Mouse (Mus musculus): Measurements from ENCODE around the gene 2810408A11Rik. TPM values are rescaled to one million over a fixed set of nuclear protein-coding genes. Genes with fewer than 3 reads are reported as not detected.
"Not testable (repeated sequence)": the region's sequence is repeated elsewhere in the genome, so short reads cannot be mapped to it uniquely, and the experiment has no call there.

The 2810408A11Rik gene
- polyA plus RNA-seq, 1 experiment: 0.38 TPM

DNA sequence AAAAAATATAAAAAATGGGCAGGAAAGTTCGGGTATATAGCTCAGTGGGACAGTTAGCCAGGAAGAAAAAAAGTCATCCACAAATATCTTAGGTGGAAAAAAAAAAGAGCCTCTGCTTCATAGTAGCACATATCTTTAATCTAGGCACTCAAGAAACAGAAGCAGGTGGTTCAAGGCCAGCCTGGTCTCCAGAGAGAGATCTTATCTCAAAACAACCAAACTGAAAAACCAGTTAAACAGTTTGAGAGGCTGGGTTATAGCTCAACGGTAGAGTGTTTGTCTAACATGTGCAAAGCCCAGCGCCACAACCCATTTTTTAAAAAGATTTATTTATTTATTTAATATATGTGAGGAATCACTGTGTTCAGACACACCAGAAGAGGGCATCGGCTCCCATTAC, 32.3 kb upstream of the 2810408A11Rik start:
- H3K4me3 ChIP-seq (ENCODE audit: insufficient read depth, low read length): no peak overlapping the region
- no peak for TF ChIP-seq CTCF (IDR thresholded peaks at IDR 0.05; ENCODE audit: extremely low read depth, insufficient read depth, low read length)
- TF ChIP-seq POLR2A (IDR thresholded peaks at IDR 0.05; ENCODE audit: extremely low read depth, insufficient read depth, low read length): no peak
- peaks cover 2% of the 10 kb centered on the region; the same call in 1 of the 2 replicates for H3K4me1 ChIP-seq (ENCODE audit: control insufficient read depth, insufficient read depth, low read length)
- H3K27ac ChIP-seq (ENCODE audit: insufficient read depth, low read length): no peak overlapping the region

DNA sequence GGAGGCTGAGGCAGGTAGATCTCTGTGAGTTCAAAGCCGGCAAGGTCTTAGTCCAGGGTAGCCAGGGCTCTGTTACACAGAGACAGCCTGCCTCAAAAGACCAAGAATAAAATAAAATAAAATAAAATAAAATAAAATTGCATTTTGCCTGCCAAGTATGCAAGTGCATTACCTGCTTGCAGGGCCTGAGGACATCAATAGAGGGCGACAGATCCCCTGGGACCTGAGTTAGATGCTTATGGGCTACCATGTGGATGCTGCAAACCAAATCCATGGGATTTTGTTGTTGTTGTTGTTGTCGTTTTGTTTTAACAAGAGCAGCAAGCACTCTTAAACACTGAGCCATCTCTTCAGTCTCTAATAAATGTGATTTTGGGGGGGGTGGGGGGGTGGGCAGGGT, 31.5 kb upstream of the 2810408A11Rik start:
- Histone ChIP-seq H3K4me1 (ENCODE audit: control insufficient read depth, insufficient read depth, low read length) (peaks cover 2% of the 10 kb centered on the region; the same call in 1 of the 2 replicates), H3K4me3 (ENCODE audit: insufficient read depth, low read length) (no peak overlapping the region), H3K27ac (ENCODE audit: insufficient read depth, low read length) (no peak overlapping the region)
- TF ChIP-seq CTCF (IDR thresholded peaks at IDR 0.05; ENCODE audit: extremely low read depth, insufficient read depth, low read length) (0 out of 2 replicates have a peak, but pooled peaks have one; percentile 17), POLR2A (IDR thresholded peaks at IDR 0.05; ENCODE audit: extremely low read depth, insufficient read depth, low read length) (no peak)

DNA sequence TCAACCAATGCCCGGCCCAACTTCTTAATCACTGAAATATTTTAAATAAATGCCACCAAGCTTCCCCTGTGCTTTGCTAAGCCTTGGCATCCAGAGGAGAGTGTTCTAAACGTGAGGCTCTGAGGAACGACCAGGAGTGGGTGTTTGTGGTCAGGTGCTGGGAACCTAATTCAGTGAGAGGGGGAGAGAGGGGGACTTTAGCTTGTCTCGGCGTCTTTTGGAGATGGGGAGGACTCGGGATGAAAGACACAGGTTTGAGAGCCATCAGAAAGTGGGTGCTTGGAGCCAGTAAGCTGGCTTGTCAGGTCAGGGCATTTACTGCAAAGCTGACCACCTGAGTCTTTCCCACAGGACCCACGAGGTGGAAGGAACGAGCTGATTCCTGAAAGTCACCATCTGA, 31.0 kb upstream of the 2810408A11Rik start:
- no peak for TF ChIP-seq CTCF (IDR thresholded peaks at IDR 0.05; ENCODE audit: extremely low read depth, insufficient read depth, low read length)
- no peak for TF ChIP-seq POLR2A (IDR thresholded peaks at IDR 0.05; ENCODE audit: extremely low read depth, insufficient read depth, low read length)
- Histone ChIP-seq H3K4me1 (ENCODE audit: control insufficient read depth, insufficient read depth, low read length) (no peaks in the 10 kb centered on the region), H3K4me3 (ENCODE audit: insufficient read depth, low read length) (no peak overlapping the region), H3K27ac (ENCODE audit: insufficient read depth, low read length) (no peak overlapping the region)

DNA sequence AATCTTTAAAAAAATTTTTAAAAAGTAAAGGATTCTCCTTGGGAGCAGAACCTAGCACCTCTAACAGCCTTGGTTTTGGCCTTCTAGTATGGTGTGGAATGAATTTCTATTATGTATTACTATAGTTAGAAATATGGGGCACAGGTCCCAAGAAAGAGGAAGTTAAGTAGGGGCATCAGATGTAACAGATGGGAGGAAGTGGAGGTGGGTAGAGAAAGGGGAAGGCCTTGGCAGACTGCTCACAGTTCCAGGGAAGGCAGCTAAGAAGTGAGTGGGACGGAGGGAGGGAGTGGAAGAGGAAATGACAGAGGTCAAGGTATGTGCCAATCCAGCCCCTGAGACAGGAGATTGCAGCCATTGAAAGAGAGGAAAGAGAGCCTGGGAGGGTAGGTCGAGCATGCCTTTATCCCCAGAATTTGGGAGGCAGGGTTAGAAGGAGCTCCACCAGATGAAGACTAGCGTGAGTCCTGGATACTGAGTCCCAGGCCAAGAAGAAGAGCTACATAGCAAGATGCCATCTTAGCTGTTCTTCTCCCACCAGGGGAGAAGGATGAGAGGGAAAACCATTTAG, 30.3 kb upstream of the 2810408A11Rik start:
- H3K27ac ChIP-seq (ENCODE audit: insufficient read depth, low read length): no peak overlapping the region
- H3K4me3 ChIP-seq (ENCODE audit: insufficient read depth, low read length): no peak overlapping the region

DNA sequence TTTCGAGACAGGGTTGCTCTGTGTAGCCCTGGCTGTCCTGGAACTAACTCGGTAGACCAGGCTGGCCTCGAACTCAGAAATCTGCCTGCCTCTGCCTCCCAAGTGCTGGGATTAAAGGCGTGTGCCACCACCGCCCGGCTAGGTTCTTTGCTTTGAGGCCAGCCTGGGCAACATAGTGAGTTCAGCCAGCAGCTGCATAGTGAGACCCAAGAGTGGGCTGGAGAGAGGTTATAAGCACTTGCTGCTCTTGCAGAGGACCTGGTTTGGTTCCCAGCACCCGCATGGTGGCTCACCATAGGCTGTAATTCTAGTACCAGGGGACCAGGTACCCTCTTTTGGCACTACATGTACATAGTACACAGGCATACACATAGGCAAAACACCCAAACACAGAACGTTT, 29.4 kb upstream of the 2810408A11Rik start:
- H3K4me1 ChIP-seq (ENCODE audit: control insufficient read depth, insufficient read depth, low read length); H3K27ac ChIP-seq (ENCODE audit: insufficient read depth, low read length); H3K4me3 ChIP-seq (ENCODE audit: insufficient read depth, low read length): not testable (repeated sequence)

More for the DNA sequence above, 30.3 kb upstream of the 2810408A11Rik start:
- TF ChIP-seq POLR2A (IDR thresholded peaks at IDR 0.05; ENCODE audit: extremely low read depth, insufficient read depth, low read length) (no peak), CTCF (IDR thresholded peaks at IDR 0.05; ENCODE audit: extremely low read depth, insufficient read depth, low read length) (no peak)
- no peaks in the 10 kb centered on the region for H3K4me1 ChIP-seq (ENCODE audit: control insufficient read depth, insufficient read depth, low read length)

GRCm38 (mm10) chr11:69929712-69930111, 28.9 kb upstream of the 2810408A11Rik start:
- TF ChIP-seq CTCF (IDR thresholded peaks at IDR 0.05; ENCODE audit: extremely low read depth, insufficient read depth, low read length): no peak
- no peak for TF ChIP-seq POLR2A (IDR thresholded peaks at IDR 0.05; ENCODE audit: extremely low read depth, insufficient read depth, low read length)
- Histone ChIP-seq H3K27ac (ENCODE audit: insufficient read depth, low read length) (no peak overlapping the region), H3K4me1 (ENCODE audit: control insufficient read depth, insufficient read depth, low read length) (no peaks in the 10 kb centered on the region), H3K4me3 (ENCODE audit: insufficient read depth, low read length) (no peak overlapping the region)

DNA sequence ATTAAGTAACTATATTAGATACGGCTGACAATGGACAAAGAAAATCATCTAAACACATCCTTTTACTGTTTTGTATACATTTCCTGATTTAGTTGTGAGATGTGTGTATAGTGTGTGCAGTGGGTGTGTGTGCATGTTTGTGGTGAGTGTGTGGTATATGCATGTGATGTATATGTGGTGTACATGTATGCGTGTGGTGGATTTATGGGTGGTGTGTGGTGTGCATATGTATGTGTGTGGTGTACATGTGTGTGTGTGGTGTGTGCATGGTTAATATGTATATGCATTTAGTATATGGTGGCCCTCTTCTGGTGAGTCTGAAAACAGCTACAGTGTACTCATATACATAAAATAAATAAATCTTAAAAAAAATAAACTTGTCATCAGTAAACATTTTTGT, 26.7 kb upstream of the 2810408A11Rik start:
- TF ChIP-seq CTCF (IDR thresholded peaks at IDR 0.05; ENCODE audit: extremely low read depth, insufficient read depth, low read length) (no peak), POLR2A (IDR thresholded peaks at IDR 0.05; ENCODE audit: extremely low read depth, insufficient read depth, low read length) (no peak)
- no peak overlapping the region for H3K4me3 ChIP-seq (ENCODE audit: insufficient read depth, low read length)
- H3K27ac ChIP-seq (ENCODE audit: insufficient read depth, low read length): no peak overlapping the region
- H3K4me1 ChIP-seq (ENCODE audit: control insufficient read depth, insufficient read depth, low read length): no peaks in the 10 kb centered on the region

- Histone ChIP-seq H3K4me1 (ENCODE audit: control insufficient read depth, insufficient read depth, low read length) (peaks cover 1% of the 10 kb centered on the region), H3K4me3 (ENCODE audit: insufficient read depth, low read length) (no peak overlapping the region), H3K27ac (ENCODE audit: insufficient read depth, low read length) (no peak overlapping the region)
- TF ChIP-seq POLR2A (IDR thresholded peaks at IDR 0.05; ENCODE audit: extremely low read depth, insufficient read depth, low read length): no peak
- TF ChIP-seq CTCF (IDR thresholded peaks at IDR 0.05; ENCODE audit: extremely low read depth, insufficient read depth, low read length): no peak
Measured at GRCm38 (mm10) chr11:69922796-69923195, 22.0 kb upstream of the 2810408A11Rik start.

- Histone ChIP-seq H3K27ac (ENCODE audit: insufficient read depth, low read length) (peak overlapping the region; percentile 26; the same call in 1 of the 2 replicates), H3K4me3 (ENCODE audit: insufficient read depth, low read length) (peak overlapping the region; percentile 54), H3K4me1 (ENCODE audit: control insufficient read depth, insufficient read depth, low read length) (peaks cover 1% of the 10 kb centered on the region)
- TF ChIP-seq CTCF (IDR thresholded peaks at IDR 0.05; ENCODE audit: extremely low read depth, insufficient read depth, low read length) (no peak), POLR2A (IDR thresholded peaks at IDR 0.05; ENCODE audit: extremely low read depth, insufficient read depth, low read length) (no peak)
Measured at GRCm38 (mm10) chr11:69922012-69922756, 21.4 kb upstream of the 2810408A11Rik start.
